Mouse (Mus musculus) embryonic fibroblast, embryonic 13.5 days (primary cell): Measurements from ENCODE around the gene A730015C16Rik.

ENCODE experiments used
- CTCF ChIP-seq: IDR thresholded peaks from 2 replicates; pipeline ENCODE4 v1.5.1; 2011; ENCODE audit warnings: mild to moderate bottlenecking, control low read depth, low read length, moderate library complexity, borderline replicate concordance; ENCODE audit not compliant: insufficient read depth
- POLR2A ChIP-seq: IDR thresholded peaks from 2 replicates; pipeline ENCODE4 v1.6.1; 2011; ENCODE audit warnings: low read depth, mild to moderate bottlenecking, control low read depth, low read length, moderate library complexity

GRCm38 (mm10) chr4:108883815-108884214, 35.4 kb upstream of the A730015C16Rik start:
- TF ChIP-seq CTCF, result no peak
- TF ChIP-seq POLR2A, result no peak
